Mouse (Mus musculus) frontal cortex, postnatal 36 days (tissue): ENCODE data around the gene Dnajb5.
"Not testable (repeated sequence)": the region's sequence is repeated elsewhere in the genome, so short reads cannot be mapped to it uniquely, and the experiment has no call there.

ENCODE experiments used
- DNase-seq, 2 experiments: peaks; one replicate each; pipeline ENCODE4 v3.0.0; 2022; ENCODE audit warnings: low spot score in 2 of 2

Dnajb5 gene

GRCm38 (mm10) chr4:42969304-42969703, 19.7 kb downstream of the Dnajb5 start, which contains the start of gene 1700022I11Rik:
Gene 1700022I11Rik, plus strand, starts transcription at chr4:42969604.
- DNase-seq = no peak

DNA sequence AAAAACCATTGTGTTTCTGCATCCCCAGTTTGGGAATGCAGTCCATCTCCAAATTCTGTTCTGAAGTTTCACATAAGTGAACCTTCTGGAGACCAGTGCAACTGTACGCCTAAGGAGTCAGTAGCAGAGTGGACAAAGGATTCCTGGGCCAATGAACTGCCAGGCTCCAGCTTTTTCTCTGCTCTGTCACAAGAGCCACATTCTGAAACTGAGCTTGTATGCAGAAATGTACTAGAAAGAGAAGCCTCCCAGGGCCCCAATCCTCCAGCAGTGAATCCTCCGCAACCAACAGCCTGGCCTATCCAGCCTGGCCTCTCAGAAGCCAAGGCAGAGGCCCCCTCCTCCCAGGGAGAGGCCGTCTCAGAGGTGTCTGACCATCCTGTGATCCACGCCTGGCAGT, 23.3 kb downstream of the Dnajb5 start:
- no peak for DNase-seq

GRCm38 (mm10) chr4:42973868-42974267, 24.3 kb downstream of the Dnajb5 start:
- no peak for DNase-seq

DNA sequence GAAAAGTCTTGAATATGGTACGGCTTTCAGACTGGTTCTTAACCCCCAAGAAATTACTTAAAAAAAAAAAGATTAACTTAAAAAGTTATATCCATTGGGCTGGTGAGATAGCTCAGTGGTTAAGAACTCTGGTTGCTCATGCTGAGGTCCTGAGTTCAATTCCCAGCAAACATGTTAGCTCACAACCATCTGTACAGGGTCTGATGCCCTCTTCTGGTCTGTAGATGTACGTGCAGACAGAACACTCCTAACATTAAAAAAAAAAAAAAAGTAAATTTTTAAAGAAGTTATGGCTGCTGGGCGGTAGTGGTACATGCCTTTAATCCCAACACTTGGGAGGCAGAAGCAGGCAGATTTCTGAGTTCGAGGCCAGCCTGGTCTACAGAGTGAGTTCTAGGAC, 28.4 kb downstream of the Dnajb5 start:
- DNase-seq = no peak

DNA sequence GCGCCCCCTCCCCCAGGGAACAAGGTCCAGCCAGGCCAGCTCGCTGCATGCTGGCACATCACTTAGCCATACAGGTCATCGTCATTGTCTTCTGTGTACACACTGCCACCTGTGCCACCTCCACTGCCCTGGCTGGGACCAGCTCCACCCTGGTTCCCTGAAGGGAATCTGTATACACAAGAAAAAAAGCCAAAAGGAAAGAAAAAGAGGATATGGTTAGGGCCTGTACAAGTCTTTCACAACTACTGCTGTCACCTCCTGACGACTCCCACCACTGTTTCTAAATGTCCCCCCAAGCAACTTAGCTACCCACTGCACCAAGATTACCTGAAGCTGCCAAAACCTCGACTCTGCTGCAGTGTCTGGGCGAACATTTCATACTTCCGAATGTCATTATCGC, 30.9 kb downstream of the Dnajb5 start:
- not testable (repeated sequence) for DNase-seq

GRCm38 (mm10) chr4:42988296-42988695, 38.7 kb downstream of the Dnajb5 start:
- no peak for DNase-seq

- DNase-seq = no peak
Observed at GRCm38 (mm10) chr4:42998022-42998421, 48.4 kb downstream of the Dnajb5 start.

GRCm38 (mm10) chr4:42999451-43000140, 50.0 kb downstream of the Dnajb5 start:
- DNase-seq = peak; percentile 65 to 67

- peak; percentile 99 for DNase-seq
Observed at GRCm38 (mm10) chr4:43000141-43000986, 50.8 kb downstream of the Dnajb5 start, which contains the start of gene Vcp. Gene Vcp, minus strand, starts transcription at chr4:43000507.

DNA sequence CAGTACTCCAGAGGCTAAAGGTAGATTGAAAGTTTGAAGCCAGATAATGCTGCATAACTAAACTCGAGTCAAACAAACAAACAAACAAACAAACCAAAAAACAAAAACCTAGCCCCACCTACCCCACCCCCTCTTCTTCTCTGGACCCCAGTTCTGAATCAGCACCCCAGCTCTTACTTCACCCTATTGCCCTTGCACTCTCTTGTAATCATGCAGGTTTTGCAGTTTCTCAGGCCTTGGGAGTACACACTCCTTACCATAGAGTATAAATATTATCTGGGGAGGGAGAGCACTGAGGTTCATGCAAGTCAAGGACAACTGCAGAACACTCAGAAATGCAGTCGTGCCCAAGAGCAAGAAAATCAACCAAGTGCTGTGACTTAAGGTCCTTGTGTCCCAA, 51.7 kb downstream of the Dnajb5 start:
- no peak for DNase-seq

GRCm38 (mm10) chr4:43002756-43003439, 53.3 kb downstream of the Dnajb5 start:
- no peak for DNase-seq

DNA sequence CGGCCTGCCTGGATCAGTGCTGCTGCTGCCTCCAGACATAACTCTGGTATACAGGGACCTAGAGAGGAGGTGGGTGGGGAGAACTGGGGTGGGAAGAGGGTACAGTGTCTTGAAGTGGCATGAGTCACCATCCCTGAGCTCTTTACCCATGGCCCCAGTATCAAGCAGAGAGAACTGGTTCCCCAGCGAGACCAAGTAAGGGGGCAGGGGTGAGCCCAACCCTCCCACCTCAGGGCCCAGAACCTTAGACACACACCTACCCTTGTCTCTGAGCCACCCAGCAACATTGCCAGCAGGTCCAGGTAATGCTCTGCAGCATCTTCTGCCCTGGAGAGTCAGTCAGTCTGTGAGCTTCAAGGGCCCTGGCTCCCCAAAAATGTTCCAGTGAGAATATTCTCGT, 55.3 kb downstream of the Dnajb5 start:
- DNase-seq = no peak

DNA sequence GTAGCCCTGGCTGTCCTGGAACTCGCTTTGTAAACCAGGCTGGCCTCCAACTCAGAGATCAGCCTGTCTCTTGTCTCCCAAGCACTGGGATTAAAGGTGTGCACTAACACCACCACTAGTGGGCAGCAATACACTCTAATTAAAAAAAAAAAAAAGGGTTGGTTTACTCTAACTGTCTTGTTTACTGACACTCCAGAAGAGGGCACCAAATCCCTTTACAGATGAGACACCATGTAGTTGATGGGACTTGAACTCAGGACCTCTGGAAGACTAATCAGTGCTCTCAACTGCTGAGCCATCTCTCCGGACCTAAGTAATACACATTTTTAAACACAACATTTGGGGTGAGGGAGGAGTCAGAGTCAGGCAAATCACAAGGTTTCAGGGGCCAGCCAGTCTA, 56.2 kb downstream of the Dnajb5 start:
- DNase-seq = peak in 1 of 2 experiments; percentile 20
